Mouse (Mus musculus) heart, postnatal 0 days (tissue): ENCODE measurements around the gene Kif13a. TPM values are rescaled to one million over a fixed set of nuclear protein-coding genes. Genes with fewer than 3 reads are reported as not detected.

Experiments
- ATAC-seq: fragments of 200-750 bp; cut with Nextera tagmentation; 2 replicates; pipeline ENCODE4 v1.8.0; 2017; ENCODE audit warnings: low read depth, moderate number of reproducible peaks, moderate library complexity; ENCODE audit not compliant: insufficient read depth
- DNase-seq: peaks from one replicate; pipeline ENCODE4 v3.0.0-alpha.2; 2016; ENCODE audit warnings: low spot score
- H3K27ac ChIP-seq: fragments of 300-500 bp; sonication (generic); 2 replicates; pipeline ENCODE4 v1.5.1; 2014; ENCODE audit warnings: low read depth, mild to moderate bottlenecking
- H3K27me3 ChIP-seq: fragments of 300-500 bp; sonication (generic); 2 replicates; pipeline ENCODE4 v1.6.1; 2014; ENCODE audit warnings: low read length, mixed read lengths; ENCODE audit not compliant: control insufficient read depth, insufficient read depth
- H3K36me3 ChIP-seq: fragments of 300-500 bp; sonication (generic); replicated peaks from 2 replicates; pipeline ENCODE4 v1.6.1; 2014; ENCODE audit warnings: low read length, mixed read lengths; ENCODE audit not compliant: control insufficient read depth, insufficient read depth
- H3K4me1 ChIP-seq: fragments of 300-500 bp; sonication (generic); 2 replicates; pipeline ENCODE4 v1.6.1; 2014; ENCODE audit warnings: antibody characterized with exemption; ENCODE audit not compliant: control insufficient read depth, insufficient read depth
- H3K4me2 ChIP-seq: fragments of 300-500 bp; sonication (generic); 2 replicates; pipeline ENCODE4 v1.6.1; 2014; ENCODE audit warnings: low read depth, mild to moderate bottlenecking, low read length, moderate library complexity
- H3K4me3 ChIP-seq: fragments of 300-500 bp; sonication (generic); 2 replicates; pipeline ENCODE4 v1.5.1; 2014; ENCODE audit warnings: low read depth, low read length
- H3K9ac ChIP-seq: fragments of 300-500 bp; sonication (generic); replicated peaks from 2 replicates; pipeline ENCODE4 v1.6.1; 2014; ENCODE audit warnings: low read depth, low read length, mixed read lengths
- H3K9me3 ChIP-seq: fragments of 300-500 bp; sonication (generic); replicated peaks from 2 replicates; pipeline ENCODE4 v1.6.1; 2016; ENCODE audit warnings: low read length; ENCODE audit not compliant: control insufficient read depth
- CTCF ChIP-seq: IDR thresholded peaks from 2 replicates; pipeline ENCODE4 v1.5.1; 2016; ENCODE audit warnings: antibody characterized with exemption, control low read depth, low read depth
- EP300 ChIP-seq: IDR thresholded peaks from 2 replicates; pipeline ENCODE4 v1.6.1; 2016; ENCODE audit warnings: antibody characterized with exemption, low read depth
- WGBS: fragments of 180-500 bp; shearing (Covaris S2); extraction: QIAGEN DNeasy Blood & Tissue Kit; methylation state at CpG from one replicate; pipeline ENCODE4 v1.1.7; 2014; 5-methylcytosine and 5-hydroxymethylcytosine counted together
- polyA plus RNA-seq: library from polyadenylated mRNA; unstranded; fragments of >200 nt; fragmentation: Nextera tagmentation; extraction: Ambion mirVana; gene quantifications from 2 replicates; pipeline ENCODE4 v1.2.1, GENCODE M21; 2015
- total RNA-seq: library from RNA; depleted of rRNA; stranded (reverse); fragments of >200 nt; gene quantifications from 2 replicates; pipeline ENCODE4 v1.2.3, GENCODE M21; 2014; ENCODE audit warnings: low replicate concordance

The Kif13a gene
- total and polyA plus RNA-seq, 2 experiments from 2014 or later, result 36.7 to 81.8 TPM

DNA sequence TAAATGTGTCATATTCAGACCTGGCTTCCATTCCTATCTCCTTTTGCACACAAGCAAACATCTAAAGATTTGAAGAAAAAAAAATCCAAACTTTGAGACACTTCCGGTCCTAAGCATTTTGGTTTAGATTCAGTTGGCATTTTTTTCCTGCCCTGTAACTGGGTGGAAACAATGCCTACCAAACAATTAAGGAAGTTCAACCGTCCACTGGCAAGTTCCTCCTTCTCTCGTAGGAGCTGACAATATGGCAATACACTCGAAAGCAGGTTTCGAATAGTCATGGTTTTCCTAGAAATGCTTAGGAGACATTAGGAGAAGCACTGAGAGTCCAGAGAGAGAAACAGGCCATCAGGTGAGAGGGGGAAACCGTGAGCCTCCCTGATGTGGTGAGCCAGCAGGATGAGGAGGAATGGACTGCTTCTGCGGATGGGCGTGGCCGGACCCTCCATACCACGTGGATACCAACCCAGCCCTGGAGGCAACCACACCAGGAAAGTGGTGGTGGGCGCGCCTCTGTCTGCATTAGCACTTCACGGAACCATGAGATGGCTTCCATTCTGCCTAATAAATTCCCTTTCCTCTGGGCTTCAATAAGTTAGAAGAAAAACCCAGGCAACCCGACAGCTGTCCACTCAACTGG, 24.6 kb downstream of the Kif13a start:
- ATAC-seq (no peak), DNase-seq (no peak)
- Histone ChIP-seq H3K27me3 (no peaks in the 10 kb centered on the region), H3K27ac (no peak overlapping the region; the same call in 1 of the 2 replicates), H3K9me3 (no peaks in the 10 kb centered on the region), H3K4me2 (no peak overlapping the region), H3K4me3 (no peak overlapping the region), H3K4me1 (peaks cover 45% of the 10 kb centered on the region), H3K36me3 (peaks cover 5% of the 10 kb centered on the region; the same call in 1 of the 2 replicates), H3K9ac (no peak overlapping the region)
- no peak for TF ChIP-seq CTCF
- TF ChIP-seq EP300, result no peak
- 73% methylated on average over 14 of the region's 14 CpGs for WGBS

GRCm38 (mm10) chr13:46902568-46903255, 27.0 kb downstream of the Kif13a start:
- no peak for ATAC-seq

DNA sequence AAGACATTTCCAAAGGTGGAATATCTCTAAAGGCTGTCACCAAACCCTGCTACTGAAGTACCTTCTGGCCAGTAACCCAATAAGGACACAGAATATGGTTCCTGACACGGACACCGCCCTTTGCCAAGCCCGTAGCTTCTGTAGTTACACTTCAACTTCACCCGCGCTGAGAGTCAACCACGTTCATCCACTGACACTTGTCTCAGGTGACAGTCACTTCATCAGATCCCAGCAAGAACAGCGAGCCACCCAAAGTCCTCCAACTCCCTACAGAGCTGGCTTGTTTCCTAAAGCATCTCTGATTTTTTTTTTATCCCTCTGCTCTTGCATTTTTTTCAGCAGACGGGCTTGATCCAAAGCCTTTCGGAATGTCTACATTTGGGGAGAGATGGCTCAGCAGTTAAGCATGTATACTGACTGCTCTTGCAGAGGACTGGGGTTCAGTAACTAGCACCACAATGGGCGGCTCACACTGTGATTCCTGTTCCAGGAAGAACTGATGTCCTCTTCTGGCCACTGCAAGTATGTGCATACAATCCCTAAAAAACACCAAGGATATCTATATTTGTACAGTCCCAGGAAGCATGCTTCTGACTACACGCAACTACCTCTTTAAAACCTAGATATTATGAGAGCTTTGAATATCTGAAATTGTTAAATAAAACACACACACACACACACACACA, 28.7 kb downstream of the Kif13a start:
- H3K9me3 ChIP-seq, result no peaks in the 10 kb centered on the region
- H3K36me3 ChIP-seq, result peaks cover 5% of the 10 kb centered on the region; the same call in 1 of the 2 replicates
- DNase-seq, result peak; percentile 33
- H3K4me2 ChIP-seq, result 0 out of 2 replicates have a peak overlapping the region, but pooled peaks have one; percentile 2
- ATAC-seq, result no peak
- H3K27me3 ChIP-seq, result no peaks in the 10 kb centered on the region
- no peak overlapping the region for H3K9ac ChIP-seq
- H3K4me3 ChIP-seq, result no peak overlapping the region
- TF ChIP-seq CTCF, result no peak; the same call in 1 of the 2 replicates
- no peak for TF ChIP-seq EP300
- peak overlapping the region; percentile 88 for H3K27ac ChIP-seq
- WGBS, result 48% methylated on average over 11 of the region's 11 CpGs
- peaks cover 41% of the 10 kb centered on the region for H3K4me1 ChIP-seq

More at GRCm38 (mm10) chr13:46902568-46903255, 27.0 kb downstream of the Kif13a start:
- Histone ChIP-seq H3K27me3 (no peaks in the 10 kb centered on the region), H3K27ac (peak overlapping the region; percentile 20; the same call in 1 of the 2 replicates), H3K36me3 (peaks cover 5% of the 10 kb centered on the region; the same call in 1 of the 2 replicates), H3K4me3 (no peak overlapping the region), H3K4me1 (peaks cover 42% of the 10 kb centered on the region), H3K9me3 (no peaks in the 10 kb centered on the region), H3K9ac (no peak overlapping the region), H3K4me2 (no peak overlapping the region)
- DNase-seq, result no peak
- TF ChIP-seq EP300 (no peak), CTCF (peak; percentile 34)
- 90% methylated on average over 7 of the region's 7 CpGs for WGBS

GRCm38 (mm10) chr13:46898837-46899236, 30.8 kb downstream of the Kif13a start:
- peaks cover 38% of the 10 kb centered on the region for H3K4me1 ChIP-seq
- ATAC-seq, result no peak
- peak overlapping the region; percentile 38; the same call in 1 of the 2 replicates for H3K9ac ChIP-seq
- no peaks in the 10 kb centered on the region for H3K36me3 ChIP-seq
- H3K4me2 ChIP-seq, result peak overlapping the region; percentile 49
- H3K9me3 ChIP-seq, result no peaks in the 10 kb centered on the region
- no peaks in the 10 kb centered on the region for H3K27me3 ChIP-seq
- no peak overlapping the region for H3K4me3 ChIP-seq
- 21% methylated on average over 2 of the region's 2 CpGs for WGBS
- no peak for DNase-seq
- TF ChIP-seq EP300 (no peak), CTCF (no peak)
- H3K27ac ChIP-seq, result peak overlapping the region; percentile 88

- peak; percentile 40 for DNase-seq
- no peaks in the 10 kb centered on the region for H3K27me3 ChIP-seq
- peak; percentile 54 for ATAC-seq
- peak overlapping the region; percentile 88 for H3K27ac ChIP-seq
- H3K9ac ChIP-seq, result peak overlapping the region; percentile 38; the same call in 1 of the 2 replicates
- no peaks in the 10 kb centered on the region for H3K9me3 ChIP-seq
- peaks cover 40% of the 10 kb centered on the region for H3K4me1 ChIP-seq
- TF ChIP-seq EP300, result no peak
- no peak for TF ChIP-seq CTCF
- 26% methylated on average over 11 of the region's 11 CpGs for WGBS
- H3K36me3 ChIP-seq, result no peaks in the 10 kb centered on the region
- H3K4me3 ChIP-seq, result peak overlapping the region; percentile 20; the same call in 1 of the 2 replicates
- H3K4me2 ChIP-seq, result peak overlapping the region; percentile 49
Measured at GRCm38 (mm10) chr13:46898411-46898810, 31.3 kb downstream of the Kif13a start.
